In the genomic region with DNA sequence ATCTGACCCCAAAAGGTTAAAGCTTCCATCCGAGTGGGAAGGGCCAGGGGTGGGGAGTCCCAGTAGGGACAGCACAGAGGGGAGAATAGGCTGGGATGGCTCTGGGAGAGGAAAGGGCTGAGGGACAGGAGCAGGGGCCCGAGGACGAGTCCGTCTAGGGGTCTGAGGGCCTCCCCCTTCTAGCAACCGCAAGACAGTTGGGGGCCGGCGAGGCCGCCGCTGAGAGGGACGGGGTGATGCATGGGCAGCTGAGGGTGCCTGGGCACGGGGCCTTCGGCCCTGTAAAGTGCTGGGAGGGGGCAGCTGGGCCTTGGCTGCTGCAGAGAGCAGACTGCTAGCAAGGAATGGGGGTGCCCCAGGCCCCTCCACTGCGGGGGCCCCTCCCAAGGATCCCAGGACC, we compare ENCODE assay signal across 10 mouse cellular contexts. TPM values are rescaled to one million over a fixed set of nuclear protein-coding genes. Genes with fewer than 3 reads are reported as not detected.
DNase-seq lines count a peak whose midpoint lies in the region; ATAC-seq and TF ChIP-seq lines count a peak whose summit lies in the region.
"Had no signal": no experiment of that assay in that cellular context is flagged by ENCODE, and none has a peak within 500 bp of the region (broad histone marks: within the 10 kb centered on the region; RNA-seq: fewer than 3 reads in every experiment).

No protein-coding gene starts in this region.

- peaks cover 56% of the 10 kb centered on the region for H3K4me1 ChIP-seq in forebrain, embryonic 10.5 days
- H3K4me1 ChIP-seq in forebrain, embryonic 11.5 days (replicated peaks; ENCODE audit: control insufficient read depth, insufficient read depth, low read length) = peaks cover 15% of the 10 kb centered on the region
- H3K4me1 ChIP-seq in liver, embryonic 13.5 days (replicated peaks) = peaks cover 53% of the 10 kb centered on the region
- peaks cover 43% of the 10 kb centered on the region for H3K4me1 ChIP-seq in liver, embryonic 12.5 days
- H3K4me1 ChIP-seq in embryonic facial prominence, embryonic 13.5 days = peaks cover 53% of the 10 kb centered on the region
- H3K4me1 ChIP-seq in midbrain, embryonic 13.5 days (replicated peaks) = peaks cover 49% of the 10 kb centered on the region
- peaks cover 16% of the 10 kb centered on the region for H3K4me1 ChIP-seq in lung, postnatal 0 days (ENCODE audit: insufficient read depth, low read depth, low read length)

- H3K27me3 ChIP-seq in forebrain, embryonic 10.5 days (ENCODE audit: poor library complexity, severe bottlenecking) = no peaks in the 10 kb centered on the region
- H3K27me3 ChIP-seq in forebrain, embryonic 11.5 days (ENCODE audit: control insufficient read depth, insufficient read depth, low read length) = no peaks in the 10 kb centered on the region
- no peaks in the 10 kb centered on the region for H3K27me3 ChIP-seq in liver, embryonic 13.5 days
- no peaks in the 10 kb centered on the region for H3K27me3 ChIP-seq in liver, embryonic 12.5 days (replicated peaks)
- no peaks in the 10 kb centered on the region for H3K27me3 ChIP-seq in embryonic facial prominence, embryonic 13.5 days
- no peaks in the 10 kb centered on the region for H3K27me3 ChIP-seq in midbrain, embryonic 13.5 days
- no peaks in the 10 kb centered on the region for H3K27me3 ChIP-seq in lung, postnatal 0 days (replicated peaks; ENCODE audit: insufficient read depth, low read length)
- H3K27me3 ChIP-seq: lung, embryonic 15.5 days had no signal

- ATAC-seq in forebrain, embryonic 11.5 days (replicated peaks; ENCODE audit: low FRiP score) = no peak
- no peak for ATAC-seq in liver, embryonic 13.5 days (ENCODE audit: low read depth)
- ATAC-seq in liver, embryonic 12.5 days = no peak
- ATAC-seq in embryonic facial prominence, embryonic 13.5 days (ENCODE audit: insufficient number of reproducible peaks, insufficient read depth, low FRiP score, low TSS enrichment, low read depth) = no peak
- ATAC-seq in midbrain, embryonic 13.5 days = no peak
- no peak for ATAC-seq in lung, postnatal 0 days

- TF ChIP-seq CTCF in lung, postnatal 0 days (IDR thresholded peaks at IDR 0.05) = no peak

- H3K36me3 ChIP-seq in forebrain, embryonic 10.5 days (replicated peaks) = peaks cover 71% of the 10 kb centered on the region
- peaks cover 20% of the 10 kb centered on the region; the same call in 1 of the 2 replicates for H3K36me3 ChIP-seq in forebrain, embryonic 11.5 days (ENCODE audit: control insufficient read depth, insufficient read depth, low read length)
- peaks cover 69% of the 10 kb centered on the region for H3K36me3 ChIP-seq in liver, embryonic 13.5 days
- peaks cover 70% of the 10 kb centered on the region for H3K36me3 ChIP-seq in liver, embryonic 12.5 days
- peaks cover 68% of the 10 kb centered on the region for H3K36me3 ChIP-seq in embryonic facial prominence, embryonic 13.5 days
- H3K36me3 ChIP-seq in midbrain, embryonic 13.5 days = peaks cover 67% of the 10 kb centered on the region
- H3K36me3 ChIP-seq in lung, postnatal 0 days (ENCODE audit: insufficient read depth, low read length) = peaks cover 47% of the 10 kb centered on the region

- no peak for TF ChIP-seq EP300 in lung, postnatal 0 days (IDR thresholded peaks at IDR 0.05)

- peak overlapping the region; percentile 79; the same call in 1 of the 2 replicates for H3K4me3 ChIP-seq in forebrain, embryonic 10.5 days
- no peak overlapping the region for H3K4me3 ChIP-seq in forebrain, embryonic 11.5 days (ENCODE audit: low read depth, low read length)
- no peak overlapping the region for H3K4me3 ChIP-seq in liver, embryonic 13.5 days (replicated peaks)
- no peak overlapping the region for H3K4me3 ChIP-seq in liver, embryonic 12.5 days
- H3K4me3 ChIP-seq in embryonic facial prominence, embryonic 13.5 days = peak overlapping the region; percentile 70; the same call in 1 of the 2 replicates
- no peak overlapping the region for H3K4me3 ChIP-seq in midbrain, embryonic 13.5 days (replicated peaks)
- H3K4me3 ChIP-seq in lung, postnatal 0 days (ENCODE audit: low read depth, low read length) = no peak overlapping the region
- H3K4me3 ChIP-seq: lung, embryonic 15.5 days had no signal

- H3K9me3 ChIP-seq in forebrain, embryonic 10.5 days = no peaks in the 10 kb centered on the region
- no peaks in the 10 kb centered on the region for H3K9me3 ChIP-seq in forebrain, embryonic 11.5 days (ENCODE audit: control insufficient read depth, low read length)
- H3K9me3 ChIP-seq in liver, embryonic 13.5 days (replicated peaks) = no peaks in the 10 kb centered on the region
- no peaks in the 10 kb centered on the region for H3K9me3 ChIP-seq in liver, embryonic 12.5 days (replicated peaks)
- H3K9me3 ChIP-seq in embryonic facial prominence, embryonic 13.5 days = no peaks in the 10 kb centered on the region
- H3K9me3 ChIP-seq in midbrain, embryonic 13.5 days = no peaks in the 10 kb centered on the region
- H3K9me3 ChIP-seq in lung, postnatal 0 days (ENCODE audit: low read length) = no peaks in the 10 kb centered on the region
- H3K9me3 ChIP-seq: lung, embryonic 15.5 days had no signal

- WGBS in forebrain, embryonic 10.5 days = 78% methylated on average over 13 of the region's 13 CpGs
- WGBS in forebrain, embryonic 11.5 days = 70% methylated on average over 9 of the region's 13 CpGs
- WGBS in liver, embryonic 13.5 days (ENCODE audit: insufficient replicate concordance) = 82% methylated on average over 13 of the region's 13 CpGs
- 85% methylated on average over 13 of the region's 13 CpGs for WGBS in liver, embryonic 12.5 days (ENCODE audit: insufficient replicate concordance)
- WGBS in embryonic facial prominence, embryonic 13.5 days = 67% methylated on average over 13 of the region's 13 CpGs
- WGBS in midbrain, embryonic 13.5 days = 71% methylated on average over 9 of the region's 13 CpGs
- 72% methylated on average over 11 of the region's 13 CpGs for WGBS in lung, postnatal 0 days

- peak overlapping the region; percentile 97 for H3K27ac ChIP-seq in forebrain, embryonic 10.5 days
- no peak overlapping the region for H3K27ac ChIP-seq in forebrain, embryonic 11.5 days (ENCODE audit: low read depth, low read length)
- no peak overlapping the region for H3K27ac ChIP-seq in liver, embryonic 13.5 days
- H3K27ac ChIP-seq in liver, embryonic 12.5 days = no peak overlapping the region
- H3K27ac ChIP-seq in embryonic facial prominence, embryonic 13.5 days = no peak overlapping the region
- H3K27ac ChIP-seq in midbrain, embryonic 13.5 days = peak overlapping the region; percentile 53; the same call in 1 of the 2 replicates
- no peak overlapping the region for H3K27ac ChIP-seq in lung, postnatal 0 days (ENCODE audit: low read length)
- H3K27ac ChIP-seq: lung, embryonic 15.5 days had no signal

- DNase-seq in forebrain, embryonic 10.5 days (ENCODE audit: extremely low spot score, low spot score) = no peak
- no peak for DNase-seq in forebrain, embryonic 11.5 days (ENCODE audit: low spot score)
- no peak for DNase-seq in liver, embryonic 13.5 days
- no peak for DNase-seq in liver
- no peak for DNase-seq in lung, postnatal 0 days (ENCODE audit: low spot score)
- DNase-seq: kidney, postnatal 10 days had no signal

- H3K4me2 ChIP-seq in forebrain, embryonic 11.5 days (ENCODE audit: low read depth, low read length, severe bottlenecking) = no peak overlapping the region
- H3K4me2 ChIP-seq in liver, embryonic 13.5 days = no peak overlapping the region
- no peak overlapping the region for H3K4me2 ChIP-seq in liver, embryonic 12.5 days
- peak overlapping the region; percentile 89; the same call in 1 of the 2 replicates for H3K4me2 ChIP-seq in embryonic facial prominence, embryonic 13.5 days
- H3K4me2 ChIP-seq in midbrain, embryonic 13.5 days (replicated peaks) = no peak overlapping the region; the same call in 1 of the 2 replicates
- no peak overlapping the region for H3K4me2 ChIP-seq in lung, postnatal 0 days (replicated peaks; ENCODE audit: low read depth, low read length)
- H3K4me2 ChIP-seq: lung, embryonic 15.5 days had no signal

- H3K9ac ChIP-seq in forebrain, embryonic 11.5 days (ENCODE audit: low read length) = no peak overlapping the region
- peak overlapping the region; percentile 26; the same call in 1 of the 2 replicates for H3K9ac ChIP-seq in liver, embryonic 13.5 days
- no peak overlapping the region for H3K9ac ChIP-seq in liver, embryonic 12.5 days
- H3K9ac ChIP-seq in embryonic facial prominence, embryonic 13.5 days = peak overlapping the region; percentile 58
- H3K9ac ChIP-seq in midbrain, embryonic 13.5 days (replicated peaks) = peak overlapping the region; percentile 82; the same call in 1 of the 2 replicates
- H3K9ac ChIP-seq in lung, postnatal 0 days (replicated peaks; ENCODE audit: low read depth) = no peak overlapping the region
- H3K9ac ChIP-seq: lung, embryonic 15.5 days had no signal

RNA-seq across cellular contexts. Expression of a gene that starts 3.2 kb away (rescaled TPM):
- 9.1 and 11.4 TPM in 2 replicates for polyA plus RNA-seq in forebrain, embryonic 10.5 days (2016; fragmentation: Nextera tagmentation; extraction: Ambion mirVana)
- 22.6 and 24.0 TPM in 2 replicates for polyA plus RNA-seq in forebrain, embryonic 11.5 days (2014; fragmentation: Nextera tagmentation; extraction: Ambion mirVana)
- 5.9 and 6.5 TPM in 2 replicates for polyA plus RNA-seq in liver, embryonic 13.5 days (2015; fragmentation: Nextera tagmentation; extraction: Ambion mirVana)
- 8.5 and 9.8 TPM in 2 replicates for polyA plus RNA-seq in liver, embryonic 12.5 days (2016; fragmentation: Nextera tagmentation; extraction: Ambion mirVana)
- polyA plus RNA-seq in embryonic facial prominence, embryonic 13.5 days (2015; fragmentation: Nextera tagmentation; extraction: Ambion mirVana) = 14.9 and 19.2 TPM in 2 replicates
- 16.0 and 16.5 TPM in 2 replicates for polyA plus RNA-seq in midbrain, embryonic 13.5 days (2015; fragmentation: Nextera tagmentation; extraction: Ambion mirVana)
- 13.5 and 14.2 TPM in 2 replicates for polyA plus RNA-seq in lung, postnatal 0 days (2015; fragmentation: Nextera tagmentation; extraction: Ambion mirVana)

RNA-seq across cellular contexts. Expression of a gene that starts 19.5 kb away (rescaled TPM):
- 192 and 206 TPM in 2 replicates for polyA plus RNA-seq in forebrain, embryonic 10.5 days (2016; fragmentation: Nextera tagmentation; extraction: Ambion mirVana)
- polyA plus RNA-seq in forebrain, embryonic 11.5 days (2014; fragmentation: Nextera tagmentation; extraction: Ambion mirVana) = 202 and 207 TPM in 2 replicates
- polyA plus RNA-seq in liver, embryonic 13.5 days (2015; fragmentation: Nextera tagmentation; extraction: Ambion mirVana) = 80.0 and 80.1 TPM in 2 replicates
- 95.5 and 96.1 TPM in 2 replicates for polyA plus RNA-seq in liver, embryonic 12.5 days (2016; fragmentation: Nextera tagmentation; extraction: Ambion mirVana)
- 187 and 199 TPM in 2 replicates for polyA plus RNA-seq in embryonic facial prominence, embryonic 13.5 days (2015; fragmentation: Nextera tagmentation; extraction: Ambion mirVana)
- polyA plus RNA-seq in midbrain, embryonic 13.5 days (2015; fragmentation: Nextera tagmentation; extraction: Ambion mirVana) = 310 TPM in 2 replicates
- polyA plus RNA-seq in lung, postnatal 0 days (2015; fragmentation: Nextera tagmentation; extraction: Ambion mirVana) = 198 and 204 TPM in 2 replicates

RNA-seq across cellular contexts. Expression of a gene that starts 22.5 kb away (rescaled TPM):
- polyA plus RNA-seq in forebrain, embryonic 10.5 days (2016; fragmentation: Nextera tagmentation; extraction: Ambion mirVana) = 6.6 and 7.9 TPM in 2 replicates
- 21.7 and 23.6 TPM in 2 replicates for polyA plus RNA-seq in forebrain, embryonic 11.5 days (2014; fragmentation: Nextera tagmentation; extraction: Ambion mirVana)
- 0.02 and 0.14 TPM in 2 replicates for polyA plus RNA-seq in liver, embryonic 13.5 days (2015; fragmentation: Nextera tagmentation; extraction: Ambion mirVana)
- 0.08 and 0.12 TPM in 2 replicates for polyA plus RNA-seq in liver, embryonic 12.5 days (2016; fragmentation: Nextera tagmentation; extraction: Ambion mirVana)
- polyA plus RNA-seq in embryonic facial prominence, embryonic 13.5 days (2015; fragmentation: Nextera tagmentation; extraction: Ambion mirVana) = 6.7 and 8.1 TPM in 2 replicates
- 73.0 and 76.7 TPM in 2 replicates for polyA plus RNA-seq in midbrain, embryonic 13.5 days (2015; fragmentation: Nextera tagmentation; extraction: Ambion mirVana)
- polyA plus RNA-seq in lung, postnatal 0 days (2015; fragmentation: Nextera tagmentation; extraction: Ambion mirVana) = 0.12 and 0.25 TPM in 2 replicates

RNA-seq across cellular contexts. Expression of a gene that starts 25.9 kb away (rescaled TPM):
- polyA plus RNA-seq in forebrain, embryonic 10.5 days (2016; fragmentation: Nextera tagmentation; extraction: Ambion mirVana) = 191 and 202 TPM in 2 replicates
- 191 and 195 TPM in 2 replicates for polyA plus RNA-seq in forebrain, embryonic 11.5 days (2014; fragmentation: Nextera tagmentation; extraction: Ambion mirVana)
- 150 and 166 TPM in 2 replicates for polyA plus RNA-seq in liver, embryonic 13.5 days (2015; fragmentation: Nextera tagmentation; extraction: Ambion mirVana)
- polyA plus RNA-seq in liver, embryonic 12.5 days (2016; fragmentation: Nextera tagmentation; extraction: Ambion mirVana) = 192 and 193 TPM in 2 replicates
- 113 and 128 TPM in 2 replicates for polyA plus RNA-seq in embryonic facial prominence, embryonic 13.5 days (2015; fragmentation: Nextera tagmentation; extraction: Ambion mirVana)
- polyA plus RNA-seq in midbrain, embryonic 13.5 days (2015; fragmentation: Nextera tagmentation; extraction: Ambion mirVana) = 122 and 127 TPM in 2 replicates
- polyA plus RNA-seq in lung, postnatal 0 days (2015; fragmentation: Nextera tagmentation; extraction: Ambion mirVana) = 61.1 and 63.1 TPM in 2 replicates

RNA-seq across cellular contexts. Expression of a gene that starts 36.1 kb away (rescaled TPM):
- 1.5 and 1.7 TPM in 2 replicates for polyA plus RNA-seq in forebrain, embryonic 10.5 days (2016; fragmentation: Nextera tagmentation; extraction: Ambion mirVana)
- polyA plus RNA-seq in forebrain, embryonic 11.5 days (2014; fragmentation: Nextera tagmentation; extraction: Ambion mirVana) = 0.88 and 1.7 TPM in 2 replicates
- polyA plus RNA-seq in liver, embryonic 13.5 days (2015; fragmentation: Nextera tagmentation; extraction: Ambion mirVana) = 14.0 and 15.1 TPM in 2 replicates
- polyA plus RNA-seq in liver, embryonic 12.5 days (2016; fragmentation: Nextera tagmentation; extraction: Ambion mirVana) = 15.9 and 16.9 TPM in 2 replicates
- polyA plus RNA-seq in embryonic facial prominence, embryonic 13.5 days (2015; fragmentation: Nextera tagmentation; extraction: Ambion mirVana) = 3.1 and 3.4 TPM in 2 replicates
- 0.77 and 1.4 TPM in 2 replicates for polyA plus RNA-seq in midbrain, embryonic 13.5 days (2015; fragmentation: Nextera tagmentation; extraction: Ambion mirVana)
- polyA plus RNA-seq in lung, postnatal 0 days (2015; fragmentation: Nextera tagmentation; extraction: Ambion mirVana) = 8.5 TPM in 2 replicates

Comparison
In these comparisons a context has a peak if more than half of its experiments do, and no peak if none do; other contexts are left out.
1. H3K27ac ChIP-seq: peak in forebrain, embryonic 10.5 days (single experiment) and midbrain, embryonic 13.5 days (single experiment); none in forebrain, embryonic 11.5 days (single experiment), liver, embryonic 13.5 days (single experiment), liver, embryonic 12.5 days (single experiment), embryonic facial prominence, embryonic 13.5 days (single experiment) and lung, postnatal 0 days (single experiment).
2. H3K4me3 ChIP-seq: peak in forebrain, embryonic 10.5 days (single experiment) and embryonic facial prominence, embryonic 13.5 days (single experiment); none in forebrain, embryonic 11.5 days (single experiment), liver, embryonic 13.5 days (single experiment), liver, embryonic 12.5 days (single experiment), midbrain, embryonic 13.5 days (single experiment) and lung, postnatal 0 days (single experiment).
3. H3K9ac ChIP-seq: peak in liver, embryonic 13.5 days (single experiment), embryonic facial prominence, embryonic 13.5 days (single experiment) and midbrain, embryonic 13.5 days (single experiment); none in forebrain, embryonic 11.5 days (single experiment), liver, embryonic 12.5 days (single experiment) and lung, postnatal 0 days (single experiment).